Mouse (Mus musculus) G1E (cell line): ENCODE data around the gene Atrip. TPM values are rescaled to one million over a fixed set of nuclear protein-coding genes. Genes with fewer than 3 reads are reported as not detected.

Source experiments
- ATAC-seq: 2 replicates; pipeline ENCODE4 v1.8.0; 2016; ENCODE audit warnings: mild to moderate bottlenecking; ENCODE audit not compliant: insufficient number of reproducible peaks, poor library complexity, low FRiP score, severe bottlenecking; ENCODE audit errors: extremely low read depth
- DNase-seq: peaks from one replicate; pipeline ENCODE4 v3.0.0; 2012; ENCODE audit warnings: low spot score
- H3K27me3 ChIP-seq: 2 replicates; pipeline ENCODE4 v1.6.1; 2012; ENCODE audit warnings: mild to moderate bottlenecking, low read length, inconsistent platforms; ENCODE audit not compliant: insufficient read depth
- H3K36me3 ChIP-seq: replicated peaks from 2 replicates; pipeline ENCODE3; 2012; ENCODE audit warnings: mild to moderate bottlenecking, inconsistent platforms
- H3K4me1 ChIP-seq: 2 replicates; pipeline ENCODE4 v1.6.1; 2012; ENCODE audit warnings: low read depth, low read length, inconsistent platforms, mixed read lengths; ENCODE audit not compliant: insufficient read depth
- H3K4me3 ChIP-seq: 2 replicates; pipeline ENCODE4 v1.5.1; 2012; ENCODE audit warnings: low read depth, mild to moderate bottlenecking, inconsistent platforms, low read length, moderate library complexity, mixed read lengths
- H3K9me3 ChIP-seq: replicated peaks from 2 replicates; pipeline ENCODE4 v1.6.1; 2012; ENCODE audit warnings: inconsistent platforms
- CTCF ChIP-seq: IDR thresholded peaks from 2 replicates; pipeline ENCODE4 v1.5.1; 2012; ENCODE audit warnings: low read depth, low read length, inconsistent platforms, mixed read lengths
- GATA1 ChIP-seq: IDR thresholded peaks from 2 replicates; pipeline ENCODE4 v1.6.1; 2012; ENCODE audit warnings: borderline replicate concordance, low read length, inconsistent platforms, mixed read lengths
- GATA2 ChIP-seq: IDR thresholded peaks from 2 replicates; pipeline ENCODE4 v1.6.1; 2012; ENCODE audit warnings: low read depth, low read length, inconsistent platforms, borderline replicate concordance
- POLR2AphosphoS5 ChIP-seq: IDR thresholded peaks from 2 replicates; pipeline ENCODE4 v1.6.1; 2012; ENCODE audit warnings: low read depth, low read length, inconsistent platforms; ENCODE audit not compliant: insufficient replicate concordance
- TAL1 ChIP-seq: conservative IDR thresholded peaks from 2 replicates; pipeline ENCODE4 v1.6.1; 2012; ENCODE audit warnings: low read depth, low read length, inconsistent platforms, mixed read lengths
- polyA plus RNA-seq: library from polyadenylated mRNA; stranded (reverse); fragments of >175 nt; gene quantifications from 2 replicates; pipeline ENCODE4 v1.2.3, GENCODE M21; 2012
- total RNA-seq, 2 experiments: library from RNA; stranded (forward) in 1 of 2; stranded (reverse) in 1 of 2; fragments of 200-1000 nt in 1 of 2; fragments of >200 nt in 1 of 2; fragmentation: Nextera tagmentation in 1 of 2; gene quantifications; 2 replicates each; pipeline ENCODE4 v1.2.3; 2014 to 2017

Gene Atrip
- 16.4 and 17.9 TPM in 2 replicates for total RNA-seq (2014; fragmentation: Nextera tagmentation)
- 18.1 and 22.8 TPM in 2 replicates for total RNA-seq (2017)
- polyA plus RNA-seq, result 8.5 and 9.2 TPM in 2 replicates

- Histone ChIP-seq H3K27me3 (no peaks in the 10 kb centered on the region), H3K36me3 (peaks cover 57% of the 10 kb centered on the region), H3K4me3 (peak within 1 kb of the TSS; percentile 93), H3K4me1 (peaks cover 46% of the 10 kb centered on the region), H3K9me3 (no peaks in the 10 kb centered on the region)
- DNase-seq (peak; percentile 99), ATAC-seq (peak; percentile 94)
- TF ChIP-seq GATA1, result no peak
- TF ChIP-seq POLR2AphosphoS5, result no peak
- TF ChIP-seq CTCF, result no peak
- TF ChIP-seq TAL1, result no peak
These were observed at the start of gene Atrip for GRCm38 (mm10) chr9:109073661-109074573. Gene Atrip, minus strand, starts transcription at chr9:109074124.

DNA sequence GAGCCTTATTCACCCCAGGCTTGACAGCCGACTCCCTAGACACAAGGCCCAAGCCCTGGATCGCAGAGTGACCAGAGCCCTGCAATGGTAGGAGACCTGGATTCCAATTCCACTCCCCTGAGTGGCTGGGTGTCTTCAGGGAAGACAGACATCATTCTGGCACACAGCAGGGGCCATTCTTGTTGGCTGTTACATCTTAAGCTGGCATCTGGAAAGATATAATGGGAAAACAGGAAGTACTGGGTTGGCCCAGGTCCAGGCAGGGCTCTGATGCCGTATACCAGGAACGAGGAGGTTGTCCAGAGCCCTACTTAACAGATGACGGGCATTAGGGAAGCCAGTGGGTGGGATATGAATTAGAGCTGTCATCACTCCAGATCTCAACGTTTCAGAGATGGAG lies 49.3 kb upstream of the Atrip start:
- no peak for ATAC-seq
- Histone ChIP-seq H3K4me3 (no peak overlapping the region), H3K4me1 (no peaks in the 10 kb centered on the region), H3K9me3 (no peaks in the 10 kb centered on the region), H3K36me3 (no peaks in the 10 kb centered on the region), H3K27me3 (peaks cover 4% of the 10 kb centered on the region)
- no peak for TF ChIP-seq POLR2AphosphoS5
- TF ChIP-seq GATA2, result no peak
- TF ChIP-seq TAL1, result no peak
- DNase-seq, result no peak

GRCm38 (mm10) chr9:109122553-109123085 lies 48.7 kb upstream of the Atrip start:
- TF ChIP-seq GATA2, result no peak
- TF ChIP-seq POLR2AphosphoS5, result no peak
- no peak for TF ChIP-seq GATA1
- TF ChIP-seq TAL1, result no peak
- no peak for TF ChIP-seq CTCF
- Histone ChIP-seq H3K9me3 (no peaks in the 10 kb centered on the region), H3K4me3 (no peak overlapping the region), H3K36me3 (no peaks in the 10 kb centered on the region), H3K4me1 (no peaks in the 10 kb centered on the region), H3K27me3 (peaks cover 8% of the 10 kb centered on the region)
- DNase-seq (no peak), ATAC-seq (no peak)

- Histone ChIP-seq H3K36me3 (no peaks in the 10 kb centered on the region), H3K27me3 (peaks cover 11% of the 10 kb centered on the region), H3K4me1 (no peaks in the 10 kb centered on the region), H3K4me3 (no peak overlapping the region), H3K9me3 (no peaks in the 10 kb centered on the region)
- no peak for TF ChIP-seq CTCF
- no peak for DNase-seq
- ATAC-seq, result no peak
These were observed 47.0 kb upstream of the Atrip start for GRCm38 (mm10) chr9:109120956-109121355.

GRCm38 (mm10) chr9:109119571-109119970 lies 45.6 kb upstream of the Atrip start:
- ATAC-seq (no peak), DNase-seq (no peak)
- no peak overlapping the region for H3K4me3 ChIP-seq
- no peak for TF ChIP-seq CTCF
- no peak for TF ChIP-seq GATA1
- no peak for TF ChIP-seq POLR2AphosphoS5
- TF ChIP-seq TAL1, result no peak
- TF ChIP-seq GATA2, result no peak
- no peaks in the 10 kb centered on the region for H3K36me3 ChIP-seq
- peaks cover 11% of the 10 kb centered on the region for H3K27me3 ChIP-seq
- H3K4me1 ChIP-seq, result no peaks in the 10 kb centered on the region
- H3K9me3 ChIP-seq, result no peaks in the 10 kb centered on the region

DNA sequence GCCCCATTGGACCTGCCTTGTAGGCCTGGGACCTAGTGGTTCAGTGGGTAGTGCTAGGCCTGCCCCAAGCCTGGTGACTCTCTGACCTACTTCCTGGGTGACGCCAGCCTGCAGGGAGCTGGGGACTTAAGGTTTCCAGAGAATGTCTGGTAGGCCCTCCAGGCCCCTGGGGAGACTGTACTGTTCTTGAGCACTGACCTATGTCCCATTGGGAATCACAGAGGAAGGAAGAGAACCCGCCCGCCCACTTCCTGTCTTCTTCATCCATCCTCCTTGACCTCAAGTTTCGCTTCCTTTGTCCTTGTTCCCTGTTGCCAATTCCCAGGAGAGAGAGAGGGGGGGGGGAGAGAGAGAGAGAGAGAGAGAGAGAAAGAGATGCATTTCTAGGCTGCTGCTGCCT lies 44.2 kb upstream of the Atrip start:
- H3K27me3 ChIP-seq, result peaks cover 18% of the 10 kb centered on the region
- no peaks in the 10 kb centered on the region for H3K9me3 ChIP-seq
- ATAC-seq, result no peak
- DNase-seq, result no peak
- no peak for TF ChIP-seq POLR2AphosphoS5
- TF ChIP-seq CTCF, result no peak
- TF ChIP-seq GATA2, result no peak
- no peak for TF ChIP-seq TAL1
- no peak for TF ChIP-seq GATA1
- H3K4me3 ChIP-seq, result no peak overlapping the region
- H3K4me1 ChIP-seq, result no peaks in the 10 kb centered on the region
- no peaks in the 10 kb centered on the region for H3K36me3 ChIP-seq
